Mouse (Mus musculus): ENCODE data around the gene Kcnrg. TPM values are rescaled to one million over a fixed set of nuclear protein-coding genes. Genes with fewer than 3 reads are reported as not detected.

Gene Kcnrg
- under 1 TPM in 1 of 2 experiments, not detected in 1; 0.56 TPM for polyA plus RNA-seq (2017; shearing (Covaris generic))

DNA sequence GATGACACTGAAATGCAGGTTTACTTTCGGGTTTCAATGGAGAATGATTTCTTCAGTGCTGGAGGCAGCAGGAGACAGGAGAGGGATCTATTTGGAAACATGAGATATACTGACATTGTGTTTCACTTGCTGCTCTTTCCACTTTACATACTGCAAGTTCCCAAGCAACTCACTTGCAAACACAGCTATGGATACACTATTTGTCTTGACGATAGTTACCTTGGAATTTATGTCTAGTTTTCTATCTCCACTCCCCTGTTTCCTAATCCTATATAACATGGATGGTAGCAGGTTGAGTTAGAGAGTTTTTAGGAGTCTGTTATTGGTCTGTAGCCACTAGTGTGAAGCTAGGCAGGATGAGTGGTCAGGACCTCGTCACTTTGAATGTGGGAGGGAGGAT lies at the start of gene Kcnrg:
Gene Kcnrg (plus strand): TSS at position 301 of the 400 bp plus-strand sequence.

DNA sequence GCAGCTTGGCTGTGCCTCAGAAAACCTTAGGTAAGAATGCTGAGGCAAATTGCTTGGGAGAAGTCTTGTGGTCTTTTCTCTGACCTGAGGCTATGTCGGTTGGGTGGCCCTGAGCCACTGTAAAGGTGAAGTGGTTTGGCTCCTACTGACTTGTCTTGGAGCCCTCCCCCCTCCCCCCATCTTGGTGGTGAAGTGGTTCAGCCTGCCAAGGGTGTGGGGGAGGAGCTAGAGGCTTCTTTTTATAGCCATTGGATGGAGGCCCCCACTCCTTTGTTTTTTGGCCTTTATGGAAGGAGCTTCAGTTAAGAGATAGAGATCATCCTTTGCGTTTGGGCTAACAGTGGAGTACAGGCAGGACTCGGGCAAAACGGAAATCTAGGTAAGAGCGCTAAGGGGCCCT lies 9.3 kb upstream of the Kcnrg start, which contains the start of gene Trim13:
Gene Trim13 (plus strand): TSS at position 280 of the 400 bp plus-strand sequence.

Other genes with a start within 250 kb of the Kcnrg start
- 10 to 100 TPM; 14.0 to 19.1 TPM for gene Ebpl, start 247.0 kb upstream of the Kcnrg start, polyA plus RNA-seq (2017; shearing (Covaris generic))
- gene Kpna3, start 167.6 kb upstream of the Kcnrg start, polyA plus RNA-seq (2017; shearing (Covaris generic)): 10 to 100 TPM; 41.7 to 44.7 TPM
- 10 to 100 TPM in 1 of 2 experiments, 1 to 10 TPM in 1; 6.9 to 13.9 TPM for gene Spryd7, start 50.6 kb upstream of the Kcnrg start, polyA plus RNA-seq (2017; shearing (Covaris generic))
- 1 to 10 TPM; 6.9 to 8.1 TPM for gene Trim13, start 9.2 kb upstream of the Kcnrg start, polyA plus RNA-seq (2017; shearing (Covaris generic))

Data from activated CD4-positive, CD25-positive, alpha-beta regulatory T cell (primary cell).